Mouse (Mus musculus) kidney, embryonic 14.5 days (tissue): Measurements from ENCODE around the gene Ttc1. TPM values are rescaled to one million over a fixed set of nuclear protein-coding genes. Genes with fewer than 3 reads are reported as not detected.

Experiments
- ATAC-seq: fragments of 200-750 bp; cut with Nextera tagmentation; 2 replicates; pipeline ENCODE4 v1.8.0; 2017; ENCODE audit warnings: moderate number of reproducible peaks, mild to moderate bottlenecking, moderate TSS enrichment, moderate library complexity; ENCODE audit not compliant: low FRiP score, low TSS enrichment
- H3K27ac ChIP-seq: fragments of 300-500 bp; sonication (generic); 2 replicates; pipeline ENCODE4 v1.5.1; 2014; ENCODE audit warnings: low read depth, mild to moderate bottlenecking, low read length, moderate library complexity, mixed read lengths
- H3K27me3 ChIP-seq: fragments of 300-500 bp; sonication (generic); 2 replicates; pipeline ENCODE4 v1.6.1; 2014; ENCODE audit warnings: mild to moderate bottlenecking, low read length; ENCODE audit not compliant: control insufficient read depth, insufficient read depth
- H3K36me3 ChIP-seq: fragments of 300-500 bp; sonication (generic); 2 replicates; pipeline ENCODE4 v1.6.1; 2014; ENCODE audit warnings: low read length, mixed read lengths; ENCODE audit not compliant: control insufficient read depth, insufficient read depth
- H3K4me1 ChIP-seq: fragments of 300-500 bp; sonication (generic); 2 replicates; pipeline ENCODE4 v1.6.1; 2014; ENCODE audit warnings: low read length, mixed read lengths; ENCODE audit not compliant: control insufficient read depth, insufficient read depth
- H3K4me2 ChIP-seq: fragments of 300-500 bp; sonication (generic); replicated peaks from 2 replicates; pipeline ENCODE4 v1.6.1; 2014; ENCODE audit warnings: low read depth, mild to moderate bottlenecking, low read length
- H3K4me3 ChIP-seq: fragments of 300-500 bp; sonication (generic); 2 replicates; pipeline ENCODE4 v1.5.1; 2014; ENCODE audit warnings: mild to moderate bottlenecking, low read length
- H3K9ac ChIP-seq: fragments of 300-500 bp; sonication (generic); 2 replicates; pipeline ENCODE4 v1.6.1; 2014; ENCODE audit warnings: low read depth, mild to moderate bottlenecking, low read length, moderate library complexity
- H3K9me3 ChIP-seq: fragments of 300-500 bp; sonication (generic); 2 replicates; pipeline ENCODE4 v1.6.1; 2016; ENCODE audit warnings: low read length; ENCODE audit not compliant: control insufficient read depth
- WGBS: fragments of 180-500 bp; shearing (Covaris S2); extraction: QIAGEN DNeasy Blood & Tissue Kit; methylation state at CpG from one replicate; pipeline ENCODE4 v1.1.7; 2014; 5-methylcytosine and 5-hydroxymethylcytosine counted together
- polyA plus RNA-seq: library from polyadenylated mRNA; unstranded; fragments of >200 nt; fragmentation: Nextera tagmentation; extraction: Ambion mirVana; gene quantifications from 2 replicates; pipeline ENCODE4 v1.2.1, GENCODE M21; 2014

The Ttc1 gene
- 79.2 and 82.2 TPM in 2 replicates for polyA plus RNA-seq

DNA sequence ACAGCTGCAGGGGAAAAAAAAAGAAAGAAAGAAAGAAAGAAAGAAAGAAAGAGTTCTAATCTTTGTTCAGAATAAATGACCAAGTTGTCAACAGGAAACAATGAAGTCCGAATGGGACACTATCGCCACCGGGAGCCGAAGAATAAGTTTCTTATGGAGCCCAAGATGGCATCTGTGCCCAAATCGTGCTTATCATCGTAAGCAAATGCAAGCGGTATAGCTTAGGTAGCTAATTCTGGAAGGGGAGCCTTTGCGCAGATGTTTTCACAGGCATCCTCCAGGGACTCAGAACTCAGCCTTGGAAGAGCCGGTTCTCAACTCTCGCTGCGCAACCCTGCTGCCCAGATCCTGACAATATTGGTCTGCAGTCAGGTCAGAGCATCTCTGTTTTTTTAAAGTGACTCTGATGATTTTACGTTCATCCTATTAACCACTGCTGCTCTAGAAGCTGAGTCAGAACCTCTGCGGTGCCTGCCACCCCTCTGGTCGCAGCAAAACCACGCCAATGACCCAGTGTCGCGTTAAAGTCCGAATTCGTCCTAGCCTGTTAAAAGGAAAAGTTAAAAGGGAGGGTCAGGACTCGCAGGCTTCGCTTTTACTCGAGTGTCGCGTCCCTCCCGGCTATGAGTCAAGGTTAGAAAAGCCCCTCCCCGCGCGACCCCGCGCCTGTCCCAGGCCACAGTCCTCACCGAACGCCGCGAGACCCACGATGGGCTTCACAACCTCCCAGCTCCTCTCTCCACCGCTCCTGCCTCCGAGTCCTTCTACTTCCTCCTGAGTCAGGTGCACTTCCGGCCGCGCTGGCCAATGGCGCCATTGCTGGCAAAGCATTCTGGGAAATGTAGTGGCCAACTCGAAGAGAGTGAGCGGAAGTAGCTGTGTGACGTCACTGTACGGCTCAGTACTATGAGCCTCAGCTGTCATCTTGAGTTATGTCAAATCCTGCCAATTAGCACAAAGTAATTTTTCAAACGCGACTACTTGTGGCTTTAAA, at the start of gene Ttc1:
Ttc1 (minus strand) TSS at position 776 of the 994 bp plus-strand sequence.
- peak within 1 kb of the TSS; percentile 76 for H3K9ac ChIP-seq
- H3K4me2 ChIP-seq: peak within 1 kb of the TSS; percentile 66
- ATAC-seq: peak; percentile 99
- no peaks in the 10 kb centered on the region for H3K27me3 ChIP-seq
- H3K27ac ChIP-seq: peak within 1 kb of the TSS; percentile 21; the same call in 1 of the 2 replicates
- peaks cover 6% of the 10 kb centered on the region; the same call in 1 of the 2 replicates for H3K4me1 ChIP-seq
- 4% methylated on average over 47 of the region's 47 CpGs for WGBS
- H3K4me3 ChIP-seq: peak within 1 kb of the TSS; percentile 77
- peaks cover 19% of the 10 kb centered on the region for H3K36me3 ChIP-seq
- H3K9me3 ChIP-seq: no peaks in the 10 kb centered on the region

DNA sequence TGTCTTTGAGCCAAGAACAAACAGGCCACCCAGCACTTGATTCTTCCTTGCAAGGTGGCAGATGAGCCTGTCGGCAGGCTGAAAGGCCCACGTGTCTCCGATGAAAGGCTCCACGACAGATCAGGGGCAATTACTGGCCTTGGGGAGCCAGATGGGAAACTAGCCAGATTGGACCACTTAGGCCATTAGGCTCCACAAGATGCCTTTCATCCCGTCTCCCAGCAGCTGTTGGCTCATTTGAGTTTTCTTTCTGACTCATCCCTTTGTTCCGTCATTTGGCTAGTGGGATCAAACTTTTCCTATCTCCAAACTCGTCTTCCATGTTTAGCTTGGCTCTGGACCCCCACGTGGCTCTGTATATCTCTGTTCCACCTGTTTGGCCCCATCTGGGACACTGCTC, 48.2 kb upstream of the Ttc1 start:
- Histone ChIP-seq H3K4me1 (no peaks in the 10 kb centered on the region), H3K9ac (no peak overlapping the region), H3K9me3 (no peaks in the 10 kb centered on the region), H3K4me3 (no peak overlapping the region), H3K36me3 (no peaks in the 10 kb centered on the region), H3K27me3 (no peaks in the 10 kb centered on the region), H3K27ac (no peak overlapping the region), H3K4me2 (no peak overlapping the region)
- ATAC-seq: no peak
- 20% methylated on average over 8 of the region's 8 CpGs for WGBS

DNA sequence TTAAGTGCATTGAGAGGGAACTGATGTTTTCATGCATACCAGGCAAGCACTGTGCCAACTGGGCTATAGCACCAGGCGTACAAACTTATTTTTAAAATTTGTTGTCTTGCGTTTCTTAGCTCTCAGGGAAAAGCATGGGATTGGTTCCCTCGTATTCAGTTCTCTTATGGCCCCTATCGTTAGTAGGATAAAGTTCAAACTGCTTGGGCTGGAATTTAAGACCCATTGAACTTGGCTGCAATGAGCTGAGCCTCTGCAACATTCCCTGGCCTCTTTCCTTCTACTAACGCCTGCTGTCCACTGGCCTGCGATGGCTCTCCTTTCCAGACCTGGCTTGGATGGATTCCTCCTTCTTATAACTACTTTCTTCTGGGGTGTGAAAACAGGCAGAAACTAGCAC, 42.6 kb upstream of the Ttc1 start:
- Histone ChIP-seq H3K36me3 (no peaks in the 10 kb centered on the region), H3K4me3 (no peak overlapping the region), H3K27me3 (no peaks in the 10 kb centered on the region), H3K27ac (no peak overlapping the region), H3K4me2 (no peak overlapping the region), H3K9ac (no peak overlapping the region), H3K4me1 (no peaks in the 10 kb centered on the region), H3K9me3 (no peaks in the 10 kb centered on the region)
- 69% methylated on average over 6 of the region's 6 CpGs for WGBS
- no peak for ATAC-seq

DNA sequence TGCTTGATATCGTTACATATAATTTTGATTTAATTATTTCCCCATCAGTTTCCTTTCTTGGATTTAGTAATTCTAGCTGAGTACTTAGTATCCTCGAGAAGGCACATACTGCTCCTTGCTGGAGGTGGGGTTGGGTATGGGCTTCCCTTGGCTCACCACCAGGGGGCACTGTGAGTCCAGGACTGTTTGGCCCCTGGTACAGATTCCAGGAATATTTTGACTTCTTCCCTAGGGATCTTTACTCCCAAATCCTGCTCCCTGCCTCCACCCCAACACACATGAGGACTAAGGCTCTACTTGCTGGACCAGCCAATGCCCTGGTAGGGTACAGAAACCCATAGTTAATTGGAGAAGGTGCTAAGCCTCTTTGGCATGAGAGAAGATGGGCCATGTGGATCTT, 36.0 kb upstream of the Ttc1 start:
- Histone ChIP-seq H3K9me3 (no peaks in the 10 kb centered on the region), H3K4me3 (no peak overlapping the region), H3K9ac (no peak overlapping the region), H3K27ac (no peak overlapping the region), H3K4me2 (no peak overlapping the region), H3K27me3 (no peaks in the 10 kb centered on the region), H3K36me3 (no peaks in the 10 kb centered on the region), H3K4me1 (no peaks in the 10 kb centered on the region)
- peak; percentile 76; the same call in 1 of the 2 replicates for ATAC-seq
- 13% methylated on average over 2 of the region's 2 CpGs for WGBS

DNA sequence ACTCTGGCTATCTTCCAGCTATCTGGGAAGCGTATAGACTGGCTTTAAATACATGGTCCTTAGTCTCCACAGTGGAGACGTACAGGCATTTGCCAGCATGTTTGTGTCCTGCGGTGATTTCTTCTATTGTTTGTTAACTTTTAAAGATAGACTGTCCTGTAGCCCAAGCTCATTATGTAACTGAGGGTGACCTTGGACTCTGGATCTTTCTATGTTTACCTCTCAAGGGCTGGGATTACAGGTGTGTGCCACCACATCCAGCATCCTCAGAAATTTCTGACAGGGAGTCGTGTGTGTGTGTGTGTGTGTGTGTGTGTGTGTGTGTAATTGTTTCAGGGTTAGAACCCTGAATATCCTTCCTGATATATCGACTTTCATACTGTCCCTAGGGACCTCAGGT, 35.3 kb upstream of the Ttc1 start:
- Histone ChIP-seq H3K36me3 (no peaks in the 10 kb centered on the region), H3K4me1 (no peaks in the 10 kb centered on the region), H3K9ac (no peak overlapping the region), H3K4me2 (no peak overlapping the region), H3K27ac (no peak overlapping the region), H3K4me3 (no peak overlapping the region), H3K27me3 (no peaks in the 10 kb centered on the region), H3K9me3 (no peaks in the 10 kb centered on the region)
- 86% methylated on average over 5 of the region's 5 CpGs for WGBS
- no peak for ATAC-seq

DNA sequence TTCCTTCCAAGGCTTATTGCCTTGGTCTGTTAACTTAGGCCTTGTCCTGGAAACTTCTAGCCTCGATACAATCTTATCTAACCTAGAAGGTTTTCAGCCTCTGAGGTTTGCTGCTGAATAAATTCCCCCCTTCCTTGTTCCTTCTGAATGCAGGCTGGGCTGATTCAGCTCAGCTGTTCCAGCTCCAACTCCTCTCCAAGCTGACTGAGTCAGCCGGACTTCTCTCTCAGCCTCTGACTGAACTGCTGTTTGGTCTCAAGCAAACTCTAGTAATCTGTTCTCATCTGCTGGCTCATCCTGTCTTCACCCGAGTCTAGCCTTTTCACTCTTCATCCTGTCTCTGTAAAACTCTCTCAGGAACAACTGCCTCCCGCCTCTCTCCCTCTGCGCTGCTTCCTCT, 31.7 kb upstream of the Ttc1 start:
- no peaks in the 10 kb centered on the region for H3K4me1 ChIP-seq
- no peak overlapping the region for H3K4me3 ChIP-seq
- no peak for ATAC-seq
- no peak overlapping the region for H3K9ac ChIP-seq
- no peaks in the 10 kb centered on the region for H3K9me3 ChIP-seq
- no peaks in the 10 kb centered on the region for H3K36me3 ChIP-seq
- H3K27me3 ChIP-seq: peaks cover 15% of the 10 kb centered on the region
- H3K4me2 ChIP-seq: no peak overlapping the region
- H3K27ac ChIP-seq: no peak overlapping the region
- WGBS: 69% methylated on average over 5 of the region's 5 CpGs

DNA sequence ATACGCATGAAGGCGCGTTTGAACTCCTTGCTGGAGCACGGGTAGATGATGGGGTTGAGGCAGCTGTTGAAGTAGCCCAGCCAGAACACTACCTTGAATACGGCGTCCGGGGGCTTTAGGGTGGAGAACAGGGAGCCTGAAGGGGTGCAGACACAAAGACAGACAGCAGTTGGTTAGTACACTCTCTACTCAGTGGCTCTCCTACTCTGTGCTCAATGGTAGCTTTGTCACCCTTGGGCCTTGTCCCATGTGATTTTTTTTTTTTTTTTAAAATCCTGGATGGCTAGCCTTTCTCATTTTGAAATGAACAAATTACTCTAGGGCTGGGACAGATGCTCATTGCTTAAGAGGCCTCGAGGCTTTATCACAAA, 28.5 kb upstream of the Ttc1 start:
- Histone ChIP-seq H3K4me1 (no peaks in the 10 kb centered on the region), H3K4me3 (peak overlapping the region; percentile 46), H3K36me3 (no peaks in the 10 kb centered on the region), H3K9ac (peak overlapping the region; percentile 47), H3K27me3 (peaks cover 19% of the 10 kb centered on the region), H3K9me3 (no peaks in the 10 kb centered on the region), H3K27ac (no peak overlapping the region), H3K4me2 (peak overlapping the region; percentile 81)
- WGBS: 19% methylated on average over 8 of the region's 8 CpGs
- ATAC-seq: 0 out of 2 replicates have a peak, but pooled peaks have one; percentile 3

DNA sequence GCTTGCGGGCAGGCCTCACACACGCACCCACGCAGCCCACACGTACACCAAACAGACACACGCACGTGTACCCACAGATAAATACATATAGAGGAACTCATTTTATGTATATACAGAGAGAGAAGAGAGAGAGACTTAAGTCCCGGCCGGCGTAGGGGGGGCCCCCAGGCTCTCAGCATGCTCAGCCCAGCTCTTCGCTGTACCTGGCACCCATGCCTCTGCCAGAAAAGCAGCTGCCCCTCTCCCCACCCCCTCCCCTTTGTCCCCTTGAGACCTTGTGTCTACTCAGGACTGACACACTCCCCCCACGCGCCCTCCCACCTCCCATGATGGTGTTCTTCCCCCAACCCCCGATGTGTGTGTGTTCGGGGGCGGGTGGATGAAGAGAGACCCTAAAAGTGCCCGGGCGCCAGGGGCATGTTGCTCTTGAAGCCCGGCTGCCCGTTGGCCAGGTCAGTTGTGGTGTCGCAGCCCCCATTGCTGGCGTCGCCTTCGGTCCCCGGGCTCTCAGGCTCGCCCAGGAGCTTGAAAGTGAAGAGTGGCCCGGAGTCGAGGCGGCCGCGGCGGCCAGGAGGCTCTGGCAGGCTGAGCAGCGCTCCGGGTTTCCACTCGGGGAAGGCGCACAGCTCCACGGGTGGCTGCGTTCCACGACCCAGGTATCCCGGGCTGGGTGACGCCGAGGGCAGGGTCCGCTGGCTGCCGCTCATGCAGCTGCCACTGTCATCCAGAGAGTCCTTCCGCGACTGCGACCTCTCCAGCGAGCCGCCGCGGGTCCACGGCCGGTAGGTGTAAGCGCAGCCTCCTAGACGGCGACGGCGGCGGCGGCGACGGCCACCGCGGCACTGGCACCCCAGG, 27.9 kb upstream of the Ttc1 start:
- H3K4me3 ChIP-seq: peak overlapping the region; percentile 46
- H3K36me3 ChIP-seq: no peaks in the 10 kb centered on the region
- no peaks in the 10 kb centered on the region for H3K9me3 ChIP-seq
- H3K27ac ChIP-seq: no peak overlapping the region
- H3K4me1 ChIP-seq: no peaks in the 10 kb centered on the region
- H3K4me2 ChIP-seq: peak overlapping the region; percentile 81
- peak; percentile 62 for ATAC-seq
- peak overlapping the region; percentile 47 for H3K9ac ChIP-seq
- WGBS: 13% methylated on average over 63 of the region's 63 CpGs
- peaks cover 19% of the 10 kb centered on the region for H3K27me3 ChIP-seq
